Comparison of ENCODE assay signal across 8 mouse cellular contexts in genomic region chr9:55510651-55511235, GRCm38 (mm10). TPM values are rescaled to one million over a fixed set of nuclear protein-coding genes. Genes with fewer than 3 reads are reported as not detected.
DNase-seq lines count a peak whose midpoint lies in the region; ATAC-seq and TF ChIP-seq lines count a peak whose summit lies in the region.

No protein-coding gene starts in this region.

- H3K27ac ChIP-seq in embryonic facial prominence, embryonic 13.5 days: no peak overlapping the region
- no peak overlapping the region for H3K27ac ChIP-seq in hindbrain, postnatal 0 days
- peak overlapping the region; percentile 97 for H3K27ac ChIP-seq in liver, postnatal 0 days (ENCODE audit: low read depth)

- H3K4me2 ChIP-seq in embryonic facial prominence, embryonic 13.5 days: peak overlapping the region; percentile 76
- peak overlapping the region; percentile 93 for H3K4me2 ChIP-seq in hindbrain, postnatal 0 days (ENCODE audit: low read depth, low read length)
- H3K4me2 ChIP-seq in liver, postnatal 0 days (ENCODE audit: low read depth, low read length): peak overlapping the region; percentile 82

- intact Hi-C loops in heart, postnatal 25 days (cut with DNase I): no loop called here

- no peak for TF ChIP-seq CTCF in hindbrain, postnatal 0 days (IDR thresholded peaks at IDR 0.05; ENCODE audit: low read depth)
- TF ChIP-seq CTCF in liver, postnatal 0 days (IDR thresholded peaks at IDR 0.05; ENCODE audit: low read depth): no peak

- peaks cover 8% of the 10 kb centered on the region; the same call in 1 of the 2 replicates for H3K4me1 ChIP-seq in embryonic facial prominence, embryonic 13.5 days
- no peaks in the 10 kb centered on the region; the same call in 1 of the 2 replicates for H3K4me1 ChIP-seq in hindbrain, postnatal 0 days (ENCODE audit: insufficient read depth, low read length)
- peaks cover 22% of the 10 kb centered on the region for H3K4me1 ChIP-seq in liver, postnatal 0 days (ENCODE audit: insufficient read depth)

- no peaks in the 10 kb centered on the region for H3K9me3 ChIP-seq in embryonic facial prominence, embryonic 13.5 days
- H3K9me3 ChIP-seq in hindbrain, postnatal 0 days (ENCODE audit: low read length): no peaks in the 10 kb centered on the region
- no peaks in the 10 kb centered on the region for H3K9me3 ChIP-seq in liver, postnatal 0 days (ENCODE audit: low read length)

- no peaks in the 10 kb centered on the region for H3K36me3 ChIP-seq in embryonic facial prominence, embryonic 13.5 days
- no peaks in the 10 kb centered on the region for H3K36me3 ChIP-seq in hindbrain, postnatal 0 days (ENCODE audit: insufficient read depth, low read length)
- H3K36me3 ChIP-seq in liver, postnatal 0 days (replicated peaks; ENCODE audit: insufficient read depth, low read length): no peaks in the 10 kb centered on the region

- ATAC-seq in embryonic facial prominence, embryonic 13.5 days (ENCODE audit: insufficient number of reproducible peaks, insufficient read depth, low FRiP score, low TSS enrichment, low read depth): no peak
- ATAC-seq in hindbrain, postnatal 0 days: no peak
- ATAC-seq in liver, postnatal 0 days: no peak

- peak overlapping the region; percentile 82 for H3K4me3 ChIP-seq in embryonic facial prominence, embryonic 13.5 days
- no peak overlapping the region for H3K4me3 ChIP-seq in hindbrain, postnatal 0 days (ENCODE audit: low read length)
- peak overlapping the region; percentile 74 for H3K4me3 ChIP-seq in liver, postnatal 0 days (ENCODE audit: low read depth, low read length)

- peaks cover 12% of the 10 kb centered on the region for H3K27me3 ChIP-seq in embryonic facial prominence, embryonic 13.5 days
- H3K27me3 ChIP-seq in hindbrain, postnatal 0 days (ENCODE audit: insufficient read depth, low read length): peaks cover 3% of the 10 kb centered on the region; the same call in 1 of the 2 replicates
- H3K27me3 ChIP-seq in liver, postnatal 0 days (ENCODE audit: insufficient read depth, low read length): no peaks in the 10 kb centered on the region

- WGBS in embryonic facial prominence, embryonic 13.5 days: 84% methylated on average over 10 of the region's 10 CpGs
- WGBS in hindbrain, postnatal 0 days: 81% methylated on average over 10 of the region's 10 CpGs
- 69% methylated on average over 10 of the region's 10 CpGs for WGBS in liver, postnatal 0 days (ENCODE audit: insufficient replicate concordance)

- TF ChIP-seq EP300 in liver, postnatal 0 days (IDR thresholded peaks at IDR 0.05; ENCODE audit: low read depth): peak; percentile 53; the same call in 1 of the 2 replicates

- H3K9ac ChIP-seq in embryonic facial prominence, embryonic 13.5 days: peak overlapping the region; percentile 91; the same call in 1 of the 2 replicates
- H3K9ac ChIP-seq in hindbrain, postnatal 0 days (replicated peaks; ENCODE audit: low read length): no peak overlapping the region
- H3K9ac ChIP-seq in liver, postnatal 0 days (replicated peaks): peak overlapping the region; percentile 92

- peak; percentile 45 to 48 for DNase-seq in heart, adult 18-20 months
- no peak for DNase-seq in heart, postnatal 25 days (ENCODE audit: low spot score)
- no peak for DNase-seq in hindbrain, postnatal 0 days (ENCODE audit: low spot score)
- no peak for DNase-seq in liver, postnatal 0 days
- no peak for DNase-seq in spleen, postnatal 36 days (ENCODE audit: low spot score in 2 of 2)
- DNase-seq in left cerebral cortex, adult 9 months (ENCODE audit: low spot score in 2 of 2): no peak
- no peak for DNase-seq in layer of hippocampus, adult 8-10 months (ENCODE audit: low spot score in 2 of 2)

RNA-seq across cellular contexts. Expression of gene Etfa, which starts 1.3 kb away (rescaled TPM):
- 1,000 to 10,000 TPM; 1,027 to 1,034 TPM for total RNA-seq in heart, adult 18-20 months (2021)
- total RNA-seq in heart, postnatal 25 days (2021): 100 to 1,000 TPM; 846 to 861 TPM
- polyA plus RNA-seq in embryonic facial prominence, embryonic 13.5 days (2015; fragmentation: Nextera tagmentation; extraction: Ambion mirVana): 176 and 189 TPM in 2 replicates
- total RNA-seq in hindbrain, postnatal 0 days (2014; rRNA removed): 12.5 and 17.6 TPM in 2 replicates
- polyA plus RNA-seq in hindbrain, postnatal 0 days (2015; fragmentation: Nextera tagmentation; extraction: Ambion mirVana): 127 and 145 TPM in 2 replicates
- polyA plus RNA-seq in liver, postnatal 0 days (2015; fragmentation: Nextera tagmentation; extraction: Ambion mirVana): 466 and 477 TPM in 2 replicates
- total RNA-seq in layer of hippocampus, adult 8-10 months (2022): 10 to 100 TPM; 34.6 to 44.8 (median 40.8) TPM

RNA-seq across cellular contexts. Expression of gene Isl2, which starts 27.7 kb away (rescaled TPM):
- total RNA-seq in heart, adult 18-20 months (2021): not detected
- total RNA-seq in heart, postnatal 25 days (2021): under 1 TPM in 1 of 2 experiments, not detected in 1; 0.26 TPM
- polyA plus RNA-seq in embryonic facial prominence, embryonic 13.5 days (2015; fragmentation: Nextera tagmentation; extraction: Ambion mirVana): 3.3 and 4.0 TPM in 2 replicates
- total RNA-seq in hindbrain, postnatal 0 days (2014; rRNA removed): 1.2 and 1.6 TPM in 2 replicates
- 0.53 and 0.95 TPM in 2 replicates for polyA plus RNA-seq in hindbrain, postnatal 0 days (2015; fragmentation: Nextera tagmentation; extraction: Ambion mirVana)
- polyA plus RNA-seq in liver, postnatal 0 days (2015; fragmentation: Nextera tagmentation; extraction: Ambion mirVana): not detected in 2 replicates
- total RNA-seq in layer of hippocampus, adult 8-10 months (2022): under 1 TPM in 1 of 4 experiments, not detected in 3; 0.41 TPM

Comparison
In these comparisons a context has a peak if more than half of its experiments do, and no peak if none do; other contexts are left out.
1. DNase-seq: peak in heart, adult 18-20 months (2 of 2); none in heart, postnatal 25 days (single experiment), hindbrain, postnatal 0 days (single experiment), liver, postnatal 0 days (single experiment), spleen, postnatal 36 days (0 of 2), left cerebral cortex, adult 9 months (0 of 2) and layer of hippocampus, adult 8-10 months (0 of 2).
2. RNA of gene Etfa, which starts 1.3 kb away (total RNA-seq): 1,027 to 1,034 TPM in heart, adult 18-20 months and 846 to 861 TPM in heart, postnatal 25 days; 34.6 to 44.8 TPM in layer of hippocampus, adult 8-10 months and 12.5 to 17.6 TPM in hindbrain, postnatal 0 days; every median in the first group is over 10 times any median in the second.
3. Peak in every context shown above with its lines, with median percentiles within 50 percentile points of each other: H3K4me2 ChIP-seq.